Mouse (Mus musculus): ENCODE measurements around the gene Cyp2c67. TPM values are rescaled to one million over a fixed set of nuclear protein-coding genes. Genes with fewer than 3 reads are reported as not detected.
"Not testable (repeated sequence)": the region's sequence is repeated elsewhere in the genome, so short reads cannot be mapped to it uniquely, and the experiment has no call there.

Cyp2c67 gene
- total RNA-seq (2021), result not detected
- long read RNA-seq, experiment 1, result 0 reads
- long read RNA-seq, experiment 2, result 0 reads

DNA sequence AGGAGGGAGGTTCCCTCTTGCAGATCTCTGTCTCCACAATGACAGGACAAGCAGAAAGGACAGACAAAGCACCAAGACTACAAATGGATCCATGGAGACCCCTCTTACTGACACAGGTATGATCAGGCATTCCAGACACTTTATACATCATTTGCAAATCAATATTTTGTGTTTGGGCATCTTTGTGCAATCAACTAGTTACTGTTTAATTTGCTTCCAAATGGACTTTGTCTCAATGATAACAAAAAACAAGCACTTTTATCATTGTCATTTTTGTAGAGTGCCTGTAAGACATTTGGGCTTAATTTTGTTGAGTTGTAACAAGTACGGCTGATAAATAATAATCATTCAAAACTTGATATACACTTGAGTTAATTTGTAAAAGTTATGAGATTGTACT lies at the start of gene Cyp2c67:
Cyp2c67 (minus strand) TSS at position 114 of the 400 bp plus-strand sequence.
- DNase-seq (ENCODE audit: low spot score in 2 of 2), result no peak

DNA sequence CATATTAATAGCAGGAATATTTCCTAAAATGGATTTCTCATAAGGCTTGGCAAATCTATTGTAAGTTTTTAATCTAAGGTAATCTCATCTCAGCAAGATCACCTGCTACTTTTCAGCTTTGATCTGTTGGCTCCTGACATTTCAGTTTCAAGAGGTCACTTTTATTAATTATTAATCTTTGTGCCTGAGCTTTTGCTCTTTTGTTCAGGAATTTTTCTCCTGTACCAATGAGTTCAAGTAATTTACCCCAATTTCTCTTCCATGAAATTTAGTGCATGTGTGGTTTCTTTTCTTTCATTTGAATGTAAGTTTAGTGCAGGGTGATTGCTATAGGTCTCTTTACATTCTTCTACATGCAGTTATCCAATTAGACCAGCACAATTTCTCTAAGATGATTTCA lies 16.8 kb upstream of the Cyp2c67 start:
- DNase-seq (ENCODE audit: low spot score in 2 of 2), result not testable (repeated sequence)

- DNase-seq (ENCODE audit: low spot score in 2 of 2), result no peak
Measured at GRCm38 (mm10) chr19:39652381-39652780, 3.5 kb upstream of the Cyp2c67 start.

- DNase-seq (ENCODE audit: low spot score in 2 of 2), result no peak
Measured at GRCm38 (mm10) chr19:39647519-39647918, 1.3 kb downstream of the Cyp2c67 start.

DNA sequence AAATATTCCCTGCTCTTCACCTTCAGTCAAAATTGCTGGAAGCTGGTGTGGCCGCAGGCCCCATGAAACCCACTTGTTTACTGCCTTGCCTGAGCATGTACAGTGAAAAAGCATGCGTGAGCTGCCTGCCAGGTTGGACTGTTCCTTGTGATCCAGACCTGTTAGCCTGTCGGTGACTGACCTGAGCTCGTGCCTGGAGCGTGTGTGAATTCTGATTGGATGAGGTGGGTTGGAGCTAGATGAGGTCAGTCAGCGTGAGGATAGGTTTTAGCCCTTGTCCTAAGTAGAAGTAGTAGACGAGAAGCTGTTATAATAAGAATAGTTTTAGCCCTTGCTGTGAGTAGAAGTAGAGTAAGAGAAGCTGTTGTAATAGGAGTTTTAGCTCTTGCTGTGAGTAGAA lies 4.3 kb downstream of the Cyp2c67 start:
- not testable (repeated sequence) for DNase-seq (ENCODE audit: low spot score in 2 of 2)

Other genes starting within 250 kb of the Cyp2c67 start
- not detected for gene Cyp2c38, start 186.0 kb downstream of the Cyp2c67 start, total RNA-seq (2021)
- not detected for gene Cyp2c39, start 138.2 kb downstream of the Cyp2c67 start, total RNA-seq (2021)
- gene Cyp2c68, start 92.0 kb upstream of the Cyp2c67 start, total RNA-seq (2021), result not detected
- gene Cyp2c40, start 163.8 kb upstream of the Cyp2c67 start, total RNA-seq (2021), result not detected
- under 1 TPM in 1 of 2 experiments, not detected in 1; 0.30 TPM for gene Cyp2c69, start 237.7 kb upstream of the Cyp2c67 start, total RNA-seq (2021)